Mouse (Mus musculus) liver, adult 2 months (tissue): ENCODE results near the gene Tmem208.
"Not testable (repeated sequence)": the region's sequence is repeated elsewhere in the genome, so short reads cannot be mapped to it uniquely, and the experiment has no call there.

Experiments used
- CTCF ChIP-seq: fragments of 200-500 bp; IDR thresholded peaks from 2 replicates; pipeline ENCODE4 v1.5.1; 2011; ENCODE audit warnings: low read depth, low read length, control low read depth
- POLR2A ChIP-seq: fragments of 200-500 bp; IDR thresholded peaks from 2 replicates; pipeline ENCODE4 v1.6.1; 2011; ENCODE audit warnings: low read length, control low read depth; ENCODE audit not compliant: insufficient read depth; ENCODE audit errors: extremely low read depth

DNA sequence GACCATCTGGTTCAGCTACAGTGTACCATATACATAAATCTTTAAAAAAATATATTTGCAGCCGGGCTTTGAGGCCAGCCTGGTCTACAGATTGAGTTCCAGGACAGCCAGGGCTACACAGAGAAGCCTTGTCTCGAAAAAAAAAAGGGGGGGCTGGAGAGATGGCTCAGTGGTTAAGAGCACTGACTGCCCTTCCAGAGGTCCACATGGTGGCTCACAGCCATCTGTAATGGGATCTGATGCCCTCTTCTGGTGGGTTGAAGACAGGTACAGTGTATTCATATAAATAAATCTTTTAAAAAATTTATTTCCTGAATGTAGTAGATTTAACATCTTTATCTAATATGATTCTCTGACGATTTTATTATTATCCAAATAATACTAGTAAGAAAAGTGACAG, 34.4 kb upstream of the Tmem208 start:
- TF ChIP-seq CTCF, POLR2A: not testable (repeated sequence)
